Mouse (Mus musculus) lung, postnatal 0 days (tissue): Measurements from ENCODE around the gene Ogdh. TPM values are rescaled to one million over a fixed set of nuclear protein-coding genes. Genes with fewer than 3 reads are reported as not detected.
A peak's percentile ranks its signal among the peaks of the same experiment; 100 is the strongest.

Experiments used
- ATAC-seq: fragments of 200-750 bp; cut with Nextera tagmentation; 2 replicates; pipeline ENCODE4 v1.8.0; 2017; ENCODE audit warnings: moderate library complexity
- DNase-seq: peaks from one replicate; pipeline ENCODE4 v3.0.0-alpha.2; 2016; ENCODE audit warnings: low spot score
- H3K27ac ChIP-seq: fragments of 300-500 bp; sonication (generic); 2 replicates; pipeline ENCODE4 v1.5.1; 2014; ENCODE audit warnings: antibody characterized with exemption, mild to moderate bottlenecking, low read length, mixed read lengths
- H3K27me3 ChIP-seq: fragments of 300-500 bp; sonication (generic); replicated peaks from 2 replicates; pipeline ENCODE4 v1.6.1; 2014; ENCODE audit warnings: low read length, mixed read lengths; ENCODE audit not compliant: insufficient read depth
- H3K36me3 ChIP-seq: fragments of 300-500 bp; sonication (generic); 2 replicates; pipeline ENCODE4 v1.6.1; 2014; ENCODE audit warnings: low read length, mixed read lengths; ENCODE audit not compliant: insufficient read depth
- H3K4me1 ChIP-seq: fragments of 300-500 bp; sonication (generic); 2 replicates; pipeline ENCODE4 v1.6.1; 2014; ENCODE audit warnings: antibody characterized with exemption, low read depth, low read length, mixed read lengths; ENCODE audit not compliant: insufficient read depth
- H3K4me2 ChIP-seq: fragments of 300-500 bp; sonication (generic); replicated peaks from 2 replicates; pipeline ENCODE4 v1.6.1; 2014; ENCODE audit warnings: low read depth, mild to moderate bottlenecking, low read length, moderate library complexity, mixed read lengths
- H3K4me3 ChIP-seq: fragments of 300-500 bp; sonication (generic); 2 replicates; pipeline ENCODE4 v1.5.1; 2014; ENCODE audit warnings: low read depth, low read length
- H3K9ac ChIP-seq: fragments of 300-500 bp; sonication (generic); replicated peaks from 2 replicates; pipeline ENCODE4 v1.6.1; 2014; ENCODE audit warnings: low read depth, mild to moderate bottlenecking
- H3K9me3 ChIP-seq: fragments of 300-500 bp; sonication (generic); 2 replicates; pipeline ENCODE4 v1.6.1; 2016; ENCODE audit warnings: low read length, mixed read lengths
- CTCF ChIP-seq: IDR thresholded peaks from 2 replicates; pipeline ENCODE4 v1.5.1; 2016; ENCODE audit warnings: antibody characterized with exemption, mild to moderate bottlenecking
- EP300 ChIP-seq: IDR thresholded peaks from 2 replicates; pipeline ENCODE4 v1.6.1; 2016; ENCODE audit warnings: antibody characterized with exemption, mild to moderate bottlenecking, control low read depth
- WGBS: fragments of 180-500 bp; shearing (Covaris S2); extraction: QIAGEN DNeasy Blood & Tissue Kit; methylation state at CpG from one replicate; pipeline ENCODE4 v1.1.7; 2014; 5-methylcytosine and 5-hydroxymethylcytosine counted together
- polyA plus RNA-seq: library from polyadenylated mRNA; unstranded; fragments of >200 nt; fragmentation: Nextera tagmentation; extraction: Ambion mirVana; gene quantifications from 2 replicates; pipeline ENCODE4 v1.2.1, GENCODE M21; 2015

Gene Ogdh
- polyA plus RNA-seq, 1 experiment from 2014 or later = 78.8 TPM

GRCm38 (mm10) chr11:6380916-6381315 lies 89.5 kb downstream of the Ogdh start:
- no peak for DNase-seq
- TF ChIP-seq CTCF (no peak), EP300 (no peak)

GRCm38 (mm10) chr11:6388126-6388725 lies 96.8 kb downstream of the Ogdh start:
- H3K27ac ChIP-seq = peak overlapping the region; percentile 95
- no peak overlapping the region for H3K4me3 ChIP-seq
- H3K27me3 ChIP-seq = no peaks in the 10 kb centered on the region
- H3K4me2 ChIP-seq = peak overlapping the region; percentile 94; the same call in 1 of the 2 replicates
- H3K4me1 ChIP-seq = peaks cover 8% of the 10 kb centered on the region; the same call in 1 of the 2 replicates
- no peak for ATAC-seq
- no peaks in the 10 kb centered on the region for H3K9me3 ChIP-seq
- no peaks in the 10 kb centered on the region for H3K36me3 ChIP-seq
- TF ChIP-seq CTCF (no peak), EP300 (no peak)
- no peak for DNase-seq
- WGBS = 92% methylated on average over 6 of the region's 6 CpGs
- no peak overlapping the region for H3K9ac ChIP-seq

More at GRCm38 (mm10) chr11:6380916-6381315, 89.5 kb downstream of the Ogdh start:
- no peak overlapping the region for H3K27ac ChIP-seq
- no peaks in the 10 kb centered on the region for H3K36me3 ChIP-seq
- no peak for ATAC-seq
- no peak overlapping the region for H3K9ac ChIP-seq
- WGBS = 77% methylated on average over 6 of the region's 6 CpGs
- no peaks in the 10 kb centered on the region for H3K9me3 ChIP-seq
- no peaks in the 10 kb centered on the region for H3K4me1 ChIP-seq
- no peaks in the 10 kb centered on the region for H3K27me3 ChIP-seq
- H3K4me3 ChIP-seq = no peak overlapping the region
- H3K4me2 ChIP-seq = no peak overlapping the region

DNA sequence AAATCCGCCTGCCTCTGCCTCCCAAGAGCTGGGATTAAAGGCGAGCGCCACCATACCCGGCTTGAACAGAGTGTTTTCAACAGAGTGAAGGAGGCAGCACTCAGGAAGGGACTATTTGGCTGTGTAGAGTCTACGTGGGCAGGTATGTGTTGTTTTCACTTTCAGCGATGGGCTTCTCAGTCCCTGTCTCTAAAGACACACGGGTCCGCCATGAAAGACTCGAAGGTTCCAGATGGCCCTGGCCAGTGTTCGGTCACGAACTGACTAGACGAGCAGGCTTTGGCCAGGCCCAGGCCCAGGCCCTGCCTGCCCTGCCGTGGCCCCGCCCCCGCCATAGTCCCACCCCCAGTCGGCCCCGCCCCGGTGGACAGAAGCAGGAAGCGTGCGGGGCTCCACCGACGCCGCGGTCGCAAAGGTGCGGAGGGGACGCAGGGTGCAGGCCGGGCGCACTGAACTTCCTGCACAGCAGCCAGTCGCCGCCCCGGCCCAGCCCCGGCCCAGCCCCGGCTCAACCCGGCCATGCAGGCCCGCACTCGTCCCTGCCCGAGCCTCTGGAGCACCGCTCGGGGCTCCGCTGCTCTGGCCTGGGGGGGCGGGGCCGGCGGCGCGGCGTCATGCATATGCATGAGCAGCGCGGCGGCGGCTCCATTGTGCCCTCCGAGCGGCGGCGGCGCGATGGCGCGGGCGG lies 97.4 kb downstream of the Ogdh start, which contains the start of gene Zmiz2:
Gene Zmiz2, plus strand, starts transcription at position 349 of the 688 bp plus-strand sequence.
- H3K4me3 ChIP-seq = peak within 1 kb of the TSS; percentile 80
- H3K9me3 ChIP-seq = no peaks in the 10 kb centered on the region
- no peaks in the 10 kb centered on the region for H3K36me3 ChIP-seq
- peak within 1 kb of the TSS; percentile 94 for H3K4me2 ChIP-seq
- no peaks in the 10 kb centered on the region for H3K27me3 ChIP-seq
- 7% methylated on average over 34 of the region's 60 CpGs for WGBS
- H3K4me1 ChIP-seq = peaks cover 8% of the 10 kb centered on the region; the same call in 1 of the 2 replicates
- peak within 1 kb of the TSS; percentile 95 for H3K27ac ChIP-seq
- peak within 1 kb of the TSS; percentile 79 for H3K9ac ChIP-seq
- ATAC-seq = peak; percentile 98
- TF ChIP-seq CTCF (no peak), EP300 (no peak)
- DNase-seq = peak; percentile 95

DNA sequence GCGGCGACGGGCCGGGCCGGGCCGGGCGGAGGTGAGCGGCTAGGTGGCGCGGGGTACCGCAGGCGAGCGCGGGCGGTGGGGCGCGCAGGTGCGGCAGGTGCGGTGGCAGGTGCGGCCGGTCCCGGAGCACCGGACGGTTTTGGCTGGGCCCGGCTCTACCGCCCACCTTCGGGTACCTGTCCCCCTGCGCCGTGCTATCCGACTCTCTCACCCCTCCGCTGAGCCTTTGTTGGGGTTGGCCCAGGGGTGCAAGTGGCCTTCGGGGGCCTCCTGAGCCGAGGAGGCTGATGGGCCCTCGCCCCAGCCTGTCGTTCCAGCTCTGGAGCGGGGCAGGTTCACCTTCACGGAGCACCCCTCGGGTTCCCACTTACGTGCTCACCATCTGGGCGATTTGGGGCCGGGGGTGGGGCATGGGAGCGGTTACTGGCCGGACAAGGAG lies 98.1 kb downstream of the Ogdh start:
- 0% methylated on average over 12 of the region's 43 CpGs for WGBS
- no peak for TF ChIP-seq EP300
- H3K27me3 ChIP-seq = no peaks in the 10 kb centered on the region
- H3K27ac ChIP-seq = peak overlapping the region; percentile 95
- peak overlapping the region; percentile 79 for H3K9ac ChIP-seq
- H3K9me3 ChIP-seq = no peaks in the 10 kb centered on the region
- no peaks in the 10 kb centered on the region for H3K36me3 ChIP-seq
- DNase-seq (no peak), ATAC-seq (no peak)
- H3K4me2 ChIP-seq = peak overlapping the region; percentile 94
- H3K4me3 ChIP-seq = peak overlapping the region; percentile 80
- H3K4me1 ChIP-seq = peaks cover 8% of the 10 kb centered on the region; the same call in 1 of the 2 replicates

DNA sequence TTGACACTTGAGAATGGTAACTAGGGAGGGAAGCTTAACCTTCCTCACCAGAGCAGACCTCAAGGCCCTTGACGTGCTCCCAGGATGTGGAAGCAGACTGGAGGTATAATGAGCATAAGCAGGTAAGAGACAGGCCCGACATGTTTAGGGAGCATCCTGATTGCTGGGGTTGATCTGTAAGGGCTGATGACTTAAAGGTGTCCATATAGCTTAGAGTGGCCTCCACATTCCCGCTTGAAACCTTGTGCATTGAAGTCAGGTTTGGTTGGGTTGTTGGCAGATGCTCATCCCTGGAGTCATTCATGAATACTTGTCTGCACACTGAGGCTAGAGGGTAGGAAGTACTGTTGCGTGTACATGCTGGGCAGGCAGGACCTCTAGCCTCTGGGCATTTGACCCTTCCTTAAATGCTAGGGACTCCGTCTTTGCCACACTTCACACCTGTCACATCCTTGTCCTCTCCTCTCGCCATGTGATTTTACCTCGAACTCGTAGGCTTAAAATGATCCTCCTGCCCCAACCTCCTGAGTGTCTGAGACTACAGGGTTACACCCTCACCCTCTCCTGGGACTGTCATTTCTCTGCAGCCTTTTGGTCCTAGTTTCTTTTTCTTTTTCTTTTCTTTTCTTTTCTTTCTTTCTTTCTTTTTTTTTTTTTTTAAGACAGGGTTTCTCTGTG lies 99.1 kb downstream of the Ogdh start:
- Histone ChIP-seq H3K4me3 (0 out of 2 replicates have a peak overlapping the region, but pooled peaks have one; percentile 80), H3K9me3 (no peaks in the 10 kb centered on the region), H3K9ac (no peak overlapping the region), H3K36me3 (no peaks in the 10 kb centered on the region), H3K27ac (no peak overlapping the region), H3K4me2 (peak overlapping the region; percentile 94; the same call in 1 of the 2 replicates), H3K27me3 (no peaks in the 10 kb centered on the region), H3K4me1 (peaks cover 8% of the 10 kb centered on the region; the same call in 1 of the 2 replicates)
- TF ChIP-seq CTCF = no peak
- TF ChIP-seq EP300 = no peak
- no peak for DNase-seq
- ATAC-seq = no peak
- 77% methylated on average over 8 of the region's 8 CpGs for WGBS
